Mouse (Mus musculus): ENCODE data around the gene Ranbp10. TPM values are rescaled to one million over a fixed set of nuclear protein-coding genes. Genes with fewer than 3 reads are reported as not detected.

The Ranbp10 gene
- total RNA-seq, 2 experiments from 2014 or later: 24.7 to 25.7 TPM

- DNase-seq (ENCODE audit: low spot score in 2 of 2): no peak
Observed at GRCm38 (mm10) chr8:105793331-105793730, 33.8 kb downstream of the Ranbp10 start.

GRCm38 (mm10) chr8:105789626-105790025, 37.5 kb downstream of the Ranbp10 start:
- DNase-seq (ENCODE audit: low spot score in 2 of 2): no peak

- DNase-seq (ENCODE audit: low spot score in 2 of 2): no peak
Observed at GRCm38 (mm10) chr8:105788927-105789326, 38.2 kb downstream of the Ranbp10 start.

- DNase-seq (ENCODE audit: low spot score in 2 of 2): no peak
Observed at GRCm38 (mm10) chr8:105788241-105788640, 38.9 kb downstream of the Ranbp10 start.

GRCm38 (mm10) chr8:105780298-105780697, 46.9 kb downstream of the Ranbp10 start:
- DNase-seq (ENCODE audit: low spot score in 2 of 2): no peak

- no peak for DNase-seq (ENCODE audit: low spot score in 2 of 2)
Observed at GRCm38 (mm10) chr8:105777833-105778232, 49.3 kb downstream of the Ranbp10 start.

GRCm38 (mm10) chr8:105774498-105774897, 52.7 kb downstream of the Ranbp10 start:
- peak in 1 of 2 experiments; percentile 32 for DNase-seq (ENCODE audit: low spot score in 2 of 2)

GRCm38 (mm10) chr8:105773441-105773861, 53.7 kb downstream of the Ranbp10 start:
- DNase-seq (ENCODE audit: low spot score in 2 of 2): no peak

GRCm38 (mm10) chr8:105771398-105772175, 55.6 kb downstream of the Ranbp10 start:
- no peak for DNase-seq (ENCODE audit: low spot score in 2 of 2)

GRCm38 (mm10) chr8:105770609-105771008, 56.5 kb downstream of the Ranbp10 start:
- DNase-seq (ENCODE audit: low spot score in 2 of 2): no peak

GRCm38 (mm10) chr8:105768485-105769257, 58.5 kb downstream of the Ranbp10 start:
- no peak for DNase-seq (ENCODE audit: low spot score in 2 of 2)

- DNase-seq (ENCODE audit: low spot score in 2 of 2): peak; percentile 97 to 98
Observed at GRCm38 (mm10) chr8:105758277-105759108, 68.7 kb downstream of the Ranbp10 start, which contains the start of gene Gfod2. Gene Gfod2, minus strand, starts transcription at chr8:105758664.

GRCm38 (mm10) chr8:105757796-105758276, 69.3 kb downstream of the Ranbp10 start:
- DNase-seq (ENCODE audit: low spot score in 2 of 2): no peak

- DNase-seq (ENCODE audit: low spot score in 2 of 2): no peak
Observed at GRCm38 (mm10) chr8:105754688-105755087, 72.5 kb downstream of the Ranbp10 start.

GRCm38 (mm10) chr8:105753916-105754315, 73.2 kb downstream of the Ranbp10 start:
- no peak for DNase-seq (ENCODE audit: low spot score in 2 of 2)

- peak in 1 of 2 experiments; percentile 27 for DNase-seq (ENCODE audit: low spot score in 2 of 2)
Observed at GRCm38 (mm10) chr8:105750606-105751005, 76.5 kb downstream of the Ranbp10 start.

GRCm38 (mm10) chr8:105743301-105743700, 83.8 kb downstream of the Ranbp10 start:
- DNase-seq (ENCODE audit: low spot score in 2 of 2): no peak

- DNase-seq (ENCODE audit: low spot score in 2 of 2): no peak
Observed at GRCm38 (mm10) chr8:105739216-105739615, 87.9 kb downstream of the Ranbp10 start.

- DNase-seq (ENCODE audit: low spot score in 2 of 2): no peak
Observed at GRCm38 (mm10) chr8:105732186-105732585, 95.0 kb downstream of the Ranbp10 start.

- DNase-seq (ENCODE audit: low spot score in 2 of 2): no peak
Observed at GRCm38 (mm10) chr8:105727397-105728124, 99.6 kb downstream of the Ranbp10 start.

Data from layer of hippocampus, adult 18-20 months (tissue).